Mouse (Mus musculus) heart, embryonic 10.5 days (tissue): ENCODE results near the gene Aunip. TPM values are rescaled to one million over a fixed set of nuclear protein-coding genes. Genes with fewer than 3 reads are reported as not detected.

Experiments
- DNase-seq: peaks from one replicate; pipeline ENCODE4 v3.0.0-alpha.2; 2017; ENCODE audit warnings: low spot score
- H3K27ac ChIP-seq: fragments of 300-500 bp; sonication (generic); 2 replicates; pipeline ENCODE4 v1.5.1; 2016; ENCODE audit warnings: mild to moderate bottlenecking
- H3K27me3 ChIP-seq: fragments of 300-500 bp; sonication (generic); 2 replicates; pipeline ENCODE4 v1.6.1; 2016; ENCODE audit warnings: mild to moderate bottlenecking; ENCODE audit not compliant: poor library complexity, insufficient read depth, severe bottlenecking
- H3K36me3 ChIP-seq: fragments of 300-500 bp; sonication (generic); 2 replicates; pipeline ENCODE4 v1.6.1; 2016; ENCODE audit warnings: mild to moderate bottlenecking, moderate library complexity
- H3K4me1 ChIP-seq: fragments of 300-500 bp; sonication (generic); 2 replicates; pipeline ENCODE4 v1.6.1; 2016; ENCODE audit warnings: mild to moderate bottlenecking
- H3K4me3 ChIP-seq: fragments of 300-500 bp; sonication (generic); 2 replicates; pipeline ENCODE4 v1.5.1; 2016; ENCODE audit warnings: mild to moderate bottlenecking, moderate library complexity
- H3K9me3 ChIP-seq: fragments of 300-500 bp; sonication (generic); 2 replicates; pipeline ENCODE4 v1.6.1; 2016; ENCODE audit warnings: mild to moderate bottlenecking, moderate library complexity
- WGBS: fragments of 180-500 bp; shearing (Covaris S2); methylation state at CpG from one replicate; pipeline ENCODE4 v1.1.7; 2016; 5-methylcytosine and 5-hydroxymethylcytosine counted together
- polyA plus RNA-seq: library from polyadenylated mRNA; unstranded; fragments of >200 nt; fragmentation: Nextera tagmentation; extraction: Ambion mirVana; gene quantifications from 2 replicates; pipeline ENCODE4 v1.2.1, GENCODE M21; 2016

Aunip gene
- polyA plus RNA-seq, 1 experiment from 2014 or later, result 17.2 TPM

DNA sequence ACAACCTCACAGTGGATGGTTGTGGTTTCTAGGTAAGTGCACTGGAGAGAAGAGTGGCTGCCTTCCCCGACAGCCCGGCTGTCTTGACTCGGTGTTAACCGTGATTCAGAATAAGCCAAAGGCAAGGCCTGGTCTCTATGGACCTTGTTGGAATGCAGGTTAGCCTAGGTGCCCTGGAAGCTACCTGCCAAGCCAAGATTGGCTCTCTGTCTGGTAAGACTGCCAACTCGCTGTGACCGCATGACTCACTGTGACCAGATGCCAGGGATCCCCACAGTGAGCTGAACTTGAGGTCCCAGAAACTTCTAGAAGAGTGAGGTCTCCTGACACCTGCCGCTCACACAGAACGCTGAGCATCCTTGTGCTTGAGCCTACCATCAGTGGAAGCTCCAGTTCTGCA lies 33.9 kb upstream of the Aunip start:
- peaks cover 9% of the 10 kb centered on the region; the same call in 1 of the 2 replicates for H3K27me3 ChIP-seq
- WGBS, result 92% methylated on average over 8 of the region's 8 CpGs
- no peak for DNase-seq
- peaks cover 43% of the 10 kb centered on the region for H3K36me3 ChIP-seq
- H3K9me3 ChIP-seq, result no peaks in the 10 kb centered on the region
- H3K4me1 ChIP-seq, result no peaks in the 10 kb centered on the region
- no peak overlapping the region for H3K4me3 ChIP-seq
- H3K27ac ChIP-seq, result no peak overlapping the region

- H3K4me1 ChIP-seq, result no peaks in the 10 kb centered on the region; the same call in 1 of the 2 replicates
- H3K36me3 ChIP-seq, result peaks cover 32% of the 10 kb centered on the region
- H3K27me3 ChIP-seq, result peaks cover 19% of the 10 kb centered on the region
- 5% methylated on average over 9 of the region's 9 CpGs for WGBS
- peak; percentile 93 for DNase-seq
- H3K27ac ChIP-seq, result peak overlapping the region; percentile 16; the same call in 1 of the 2 replicates
- no peak overlapping the region for H3K4me3 ChIP-seq
- no peaks in the 10 kb centered on the region for H3K9me3 ChIP-seq
Observed at GRCm38 (mm10) chr4:134478031-134478430, 32.8 kb upstream of the Aunip start.

- WGBS, result 83% methylated on average over 4 of the region's 4 CpGs
- no peak overlapping the region for H3K27ac ChIP-seq
- H3K36me3 ChIP-seq, result peaks cover 18% of the 10 kb centered on the region
- no peak overlapping the region for H3K4me3 ChIP-seq
- DNase-seq, result no peak
- peaks cover 8% of the 10 kb centered on the region for H3K4me1 ChIP-seq
- H3K9me3 ChIP-seq, result no peaks in the 10 kb centered on the region
- H3K27me3 ChIP-seq, result peaks cover 24% of the 10 kb centered on the region
Observed at GRCm38 (mm10) chr4:134479839-134480238, 31.0 kb upstream of the Aunip start.

- Histone ChIP-seq H3K4me3 (no peak overlapping the region), H3K36me3 (peaks cover 8% of the 10 kb centered on the region; the same call in 1 of the 2 replicates), H3K27me3 (peaks cover 24% of the 10 kb centered on the region), H3K27ac (no peak overlapping the region), H3K4me1 (peaks cover 8% of the 10 kb centered on the region), H3K9me3 (no peaks in the 10 kb centered on the region)
- WGBS, result 23% methylated on average over 6 of the region's 6 CpGs
- DNase-seq, result no peak
Observed at GRCm38 (mm10) chr4:134480864-134481263, 29.9 kb upstream of the Aunip start.

- Histone ChIP-seq H3K9me3 (no peaks in the 10 kb centered on the region), H3K27me3 (peaks cover 24% of the 10 kb centered on the region), H3K4me3 (no peak overlapping the region), H3K4me1 (peaks cover 8% of the 10 kb centered on the region), H3K36me3 (peaks cover 3% of the 10 kb centered on the region; the same call in 1 of the 2 replicates), H3K27ac (no peak overlapping the region)
- WGBS, result 49% methylated on average over 6 of the region's 6 CpGs
- DNase-seq, result no peak
Observed at GRCm38 (mm10) chr4:134481270-134481669, 29.5 kb upstream of the Aunip start.

GRCm38 (mm10) chr4:134482442-134482841 lies 28.4 kb upstream of the Aunip start:
- peaks cover 24% of the 10 kb centered on the region for H3K27me3 ChIP-seq
- no peak overlapping the region for H3K4me3 ChIP-seq
- no peak for DNase-seq
- no peaks in the 10 kb centered on the region for H3K36me3 ChIP-seq
- H3K27ac ChIP-seq, result no peak overlapping the region
- WGBS, result 73% methylated on average over 8 of the region's 8 CpGs
- no peaks in the 10 kb centered on the region for H3K9me3 ChIP-seq
- H3K4me1 ChIP-seq, result peaks cover 8% of the 10 kb centered on the region

GRCm38 (mm10) chr4:134483078-134483688 lies 27.6 kb upstream of the Aunip start:
- H3K27ac ChIP-seq, result no peak overlapping the region
- H3K27me3 ChIP-seq, result peaks cover 24% of the 10 kb centered on the region
- H3K4me3 ChIP-seq, result no peak overlapping the region
- DNase-seq, result no peak
- H3K9me3 ChIP-seq, result no peaks in the 10 kb centered on the region
- peaks cover 8% of the 10 kb centered on the region for H3K4me1 ChIP-seq
- no peaks in the 10 kb centered on the region for H3K36me3 ChIP-seq
- WGBS, result 64% methylated on average over 6 of the region's 6 CpGs

GRCm38 (mm10) chr4:134483696-134484095 lies 27.1 kb upstream of the Aunip start:
- Histone ChIP-seq H3K4me1 (peaks cover 8% of the 10 kb centered on the region), H3K9me3 (no peaks in the 10 kb centered on the region), H3K4me3 (no peak overlapping the region), H3K27me3 (peaks cover 21% of the 10 kb centered on the region), H3K27ac (no peak overlapping the region), H3K36me3 (no peaks in the 10 kb centered on the region)
- DNase-seq, result no peak
- 41% methylated on average over 6 of the region's 6 CpGs for WGBS

GRCm38 (mm10) chr4:134484231-134484630 lies 26.6 kb upstream of the Aunip start:
- DNase-seq, result no peak

GRCm38 (mm10) chr4:134485151-134485900 lies 25.5 kb upstream of the Aunip start:
- DNase-seq, result no peak
- no peaks in the 10 kb centered on the region for H3K36me3 ChIP-seq
- H3K27me3 ChIP-seq, result peaks cover 15% of the 10 kb centered on the region
- H3K4me3 ChIP-seq, result no peak overlapping the region
- WGBS, result 79% methylated on average over 5 of the region's 5 CpGs
- H3K27ac ChIP-seq, result no peak overlapping the region
- peaks cover 13% of the 10 kb centered on the region for H3K4me1 ChIP-seq
- H3K9me3 ChIP-seq, result no peaks in the 10 kb centered on the region

More at GRCm38 (mm10) chr4:134484231-134484630, 26.6 kb upstream of the Aunip start:
- WGBS, result 80% methylated on average over 10 of the region's 10 CpGs
- Histone ChIP-seq H3K4me1 (peaks cover 8% of the 10 kb centered on the region), H3K36me3 (no peaks in the 10 kb centered on the region), H3K9me3 (no peaks in the 10 kb centered on the region), H3K27ac (no peak overlapping the region), H3K4me3 (no peak overlapping the region), H3K27me3 (peaks cover 15% of the 10 kb centered on the region)

- no peaks in the 10 kb centered on the region for H3K36me3 ChIP-seq
- no peak overlapping the region for H3K27ac ChIP-seq
- DNase-seq, result no peak
- H3K27me3 ChIP-seq, result 0 out of 2 replicates have a peak, but pooled peaks cover 9% of the 10 kb centered on the region
- no peaks in the 10 kb centered on the region for H3K9me3 ChIP-seq
- 86% methylated on average over 5 of the region's 5 CpGs for WGBS
- no peak overlapping the region for H3K4me3 ChIP-seq
- H3K4me1 ChIP-seq, result peaks cover 16% of the 10 kb centered on the region; the same call in 1 of the 2 replicates
Observed at GRCm38 (mm10) chr4:134488211-134488610, 22.6 kb upstream of the Aunip start.

- 79% methylated on average over 11 of the region's 11 CpGs for WGBS
- Histone ChIP-seq H3K4me1 (peaks cover 18% of the 10 kb centered on the region), H3K9me3 (no peaks in the 10 kb centered on the region), H3K27me3 (0 out of 2 replicates have a peak, but pooled peaks cover 5% of the 10 kb centered on the region), H3K36me3 (no peaks in the 10 kb centered on the region), H3K4me3 (no peak overlapping the region), H3K27ac (no peak overlapping the region)
- DNase-seq, result no peak
Observed at GRCm38 (mm10) chr4:134489986-134490665, 20.7 kb upstream of the Aunip start.

- no peak for DNase-seq
- Histone ChIP-seq H3K36me3 (no peaks in the 10 kb centered on the region), H3K27me3 (0 out of 2 replicates have a peak, but pooled peaks cover 5% of the 10 kb centered on the region), H3K9me3 (no peaks in the 10 kb centered on the region), H3K27ac (peak overlapping the region; percentile 1; the same call in 1 of the 2 replicates), H3K4me3 (no peak overlapping the region), H3K4me1 (peaks cover 34% of the 10 kb centered on the region)
- WGBS, result 81% methylated on average over 6 of the region's 6 CpGs
Observed at GRCm38 (mm10) chr4:134491716-134492115, 19.1 kb upstream of the Aunip start.
